Mouse (Mus musculus) neural tube, embryonic 14.5 days (tissue): ENCODE measurements around the gene Aatf. TPM values are rescaled to one million over a fixed set of nuclear protein-coding genes. Genes with fewer than 3 reads are reported as not detected.
A peak's percentile ranks its signal among the peaks of the same experiment; 100 is the strongest.

Source experiments
- ATAC-seq: fragments of 200-750 bp; cut with Nextera tagmentation; 2 replicates; pipeline ENCODE4 v1.8.0; 2017; ENCODE audit warnings: low read depth, mild to moderate bottlenecking, moderate TSS enrichment, moderate library complexity
- H3K27ac ChIP-seq: fragments of 300-500 bp; sonication (generic); 2 replicates; pipeline ENCODE4 v1.5.1; 2014; ENCODE audit warnings: low read depth, mild to moderate bottlenecking, control low read depth, low read length, moderate library complexity, mixed read lengths
- H3K27me3 ChIP-seq: fragments of 300-500 bp; sonication (generic); 2 replicates; pipeline ENCODE4 v1.6.1; 2014; ENCODE audit warnings: low read length; ENCODE audit not compliant: control insufficient read depth, insufficient read depth
- H3K36me3 ChIP-seq: fragments of 300-500 bp; sonication (generic); 2 replicates; pipeline ENCODE4 v1.6.1; 2014; ENCODE audit warnings: low read length, mixed read lengths; ENCODE audit not compliant: control insufficient read depth, insufficient read depth
- H3K4me1 ChIP-seq: fragments of 300-500 bp; sonication (generic); 2 replicates; pipeline ENCODE4 v1.6.1; 2014; ENCODE audit warnings: low read length; ENCODE audit not compliant: control insufficient read depth, insufficient read depth
- H3K4me2 ChIP-seq: fragments of 300-500 bp; sonication (generic); 2 replicates; pipeline ENCODE4 v1.6.1; 2014; ENCODE audit warnings: mild to moderate bottlenecking, low read depth, low read length, control low read depth
- H3K4me3 ChIP-seq: fragments of 300-500 bp; sonication (generic); 2 replicates; pipeline ENCODE4 v1.5.1; 2014; ENCODE audit warnings: low read depth, low read length, control low read depth, mixed read lengths
- H3K9ac ChIP-seq: fragments of 300-500 bp; sonication (generic); replicated peaks from 2 replicates; pipeline ENCODE4 v1.6.1; 2014; ENCODE audit warnings: low read depth, mild to moderate bottlenecking, control low read depth, low read length, mixed read lengths
- H3K9me3 ChIP-seq: fragments of 300-500 bp; sonication (generic); 2 replicates; pipeline ENCODE4 v1.6.1; 2016; ENCODE audit warnings: low read length; ENCODE audit not compliant: control insufficient read depth
- WGBS: fragments of 180-500 bp; shearing (Covaris S2); extraction: QIAGEN DNeasy Blood & Tissue Kit; methylation state at CpG from one replicate; pipeline ENCODE4 v1.1.7; 2014; 5-methylcytosine and 5-hydroxymethylcytosine counted together
- polyA plus RNA-seq: library from polyadenylated mRNA; unstranded; fragments of >200 nt; fragmentation: Nextera tagmentation; extraction: Ambion mirVana; gene quantifications from 2 replicates; pipeline ENCODE4 v1.2.1, GENCODE M21; 2014

Aatf gene
- polyA plus RNA-seq, 1 experiment from 2014 or later = 44.1 TPM

DNA sequence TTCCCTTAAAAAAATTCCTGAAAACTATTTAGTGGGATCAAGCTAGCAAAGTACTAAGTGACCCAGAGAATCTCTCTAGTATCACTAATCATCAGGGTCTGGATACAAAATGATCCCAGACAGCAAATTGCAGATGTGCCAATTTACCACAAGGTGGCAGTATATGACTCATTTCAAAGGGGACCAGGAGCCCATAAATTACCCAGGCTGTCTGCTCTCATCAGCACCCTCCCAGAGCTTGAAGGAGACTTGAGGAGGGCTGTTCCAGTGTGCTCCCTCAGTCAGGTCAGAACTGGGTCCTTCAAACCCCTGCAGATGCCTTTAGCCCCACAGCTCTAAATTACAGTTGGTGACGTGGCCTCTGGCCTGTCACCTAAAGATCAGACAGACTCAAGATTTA lies 83.7 kb downstream of the Aatf start:
- peak; percentile 79; the same call in 1 of the 2 replicates for ATAC-seq
- Histone ChIP-seq H3K27ac (peak overlapping the region; percentile 23; the same call in 1 of the 2 replicates), H3K4me1 (peaks cover 9% of the 10 kb centered on the region)

DNA sequence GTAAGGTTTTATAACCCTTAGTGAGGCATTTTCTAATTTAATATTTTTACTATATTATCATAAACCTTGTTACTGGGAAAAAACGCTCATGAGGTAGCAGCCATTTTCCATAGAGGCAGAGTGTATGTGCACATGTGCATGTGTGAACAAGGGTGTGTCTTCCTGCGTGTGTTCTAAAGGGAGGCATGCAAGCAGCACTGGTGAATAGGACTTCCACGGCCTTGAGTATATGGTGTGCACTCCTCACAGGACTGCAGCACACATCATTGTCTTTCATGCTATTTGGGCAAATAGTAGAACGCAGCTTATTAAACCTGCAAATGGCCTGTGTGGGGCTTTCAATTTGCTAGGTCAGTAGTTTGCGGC lies 86.7 kb downstream of the Aatf start:
- no peak overlapping the region for H3K9ac ChIP-seq
- no peak overlapping the region for H3K4me3 ChIP-seq
- H3K9me3 ChIP-seq = no peaks in the 10 kb centered on the region
- H3K4me2 ChIP-seq = no peak overlapping the region
- no peak overlapping the region for H3K27ac ChIP-seq
- ATAC-seq = no peak
- H3K36me3 ChIP-seq = no peaks in the 10 kb centered on the region
- H3K4me1 ChIP-seq = peaks cover 9% of the 10 kb centered on the region
- no peaks in the 10 kb centered on the region for H3K27me3 ChIP-seq
- 73% methylated on average over 5 of the region's 5 CpGs for whole genome bisulfite sequencing

More for the DNA sequence above, 83.7 kb downstream of the Aatf start:
- WGBS = 41% methylated on average over 1 of the region's 1 CpGs
- no peak overlapping the region for H3K4me3 ChIP-seq
- no peaks in the 10 kb centered on the region for H3K27me3 ChIP-seq
- no peaks in the 10 kb centered on the region for H3K9me3 ChIP-seq
- no peak overlapping the region for H3K9ac ChIP-seq
- no peaks in the 10 kb centered on the region for H3K36me3 ChIP-seq
- H3K4me2 ChIP-seq = no peak overlapping the region; the same call in 1 of the 2 replicates

DNA sequence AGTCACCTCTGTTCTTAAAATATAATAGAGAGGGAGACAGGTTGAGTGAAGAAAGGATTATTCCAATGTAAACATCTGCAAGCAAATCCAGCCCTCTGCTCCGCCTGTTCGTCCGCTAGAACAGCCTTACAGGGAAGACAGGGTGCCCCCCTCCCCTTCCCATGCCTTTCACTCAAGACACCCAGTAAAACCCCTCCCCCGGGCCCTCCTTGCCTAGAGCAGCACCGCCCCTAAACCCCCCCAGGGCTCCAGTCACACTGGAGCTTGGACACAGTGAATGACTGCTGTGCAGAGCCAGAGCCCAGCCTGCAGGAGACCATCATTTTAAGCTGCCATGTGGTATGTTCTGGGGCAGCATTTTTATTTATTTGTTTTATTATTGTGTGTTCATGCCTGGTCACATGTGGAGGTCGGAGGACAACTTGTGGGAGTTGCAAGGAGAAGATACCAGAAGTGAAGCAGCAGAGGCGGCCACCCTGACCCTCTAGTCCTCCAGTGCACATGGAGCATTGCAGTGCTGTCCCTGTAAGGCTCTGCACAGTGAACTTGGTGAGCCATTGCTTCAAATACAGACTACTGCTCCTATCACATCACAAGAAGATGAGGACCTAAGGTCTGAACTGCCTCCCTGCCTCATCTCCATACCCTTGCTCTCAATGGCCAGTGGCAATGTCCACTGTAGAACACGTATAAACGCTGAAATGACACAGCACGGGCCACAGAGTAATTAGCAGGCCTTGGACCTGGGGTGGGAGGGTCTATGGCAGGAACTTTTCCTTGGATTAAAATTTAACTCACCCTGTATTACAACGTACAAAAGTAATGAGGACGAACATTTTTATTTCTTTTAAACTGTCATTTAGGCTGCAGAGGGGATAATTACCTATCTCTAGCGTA lies 87.3 kb downstream of the Aatf start:
- Histone ChIP-seq H3K9me3 (no peaks in the 10 kb centered on the region), H3K36me3 (no peaks in the 10 kb centered on the region), H3K9ac (no peak overlapping the region), H3K27me3 (no peaks in the 10 kb centered on the region), H3K27ac (peak overlapping the region; percentile 52), H3K4me1 (peaks cover 9% of the 10 kb centered on the region), H3K4me3 (no peak overlapping the region), H3K4me2 (no peak overlapping the region)
- WGBS = 59% methylated on average over 13 of the region's 13 CpGs
- ATAC-seq = no peak; the same call in 1 of the 2 replicates

DNA sequence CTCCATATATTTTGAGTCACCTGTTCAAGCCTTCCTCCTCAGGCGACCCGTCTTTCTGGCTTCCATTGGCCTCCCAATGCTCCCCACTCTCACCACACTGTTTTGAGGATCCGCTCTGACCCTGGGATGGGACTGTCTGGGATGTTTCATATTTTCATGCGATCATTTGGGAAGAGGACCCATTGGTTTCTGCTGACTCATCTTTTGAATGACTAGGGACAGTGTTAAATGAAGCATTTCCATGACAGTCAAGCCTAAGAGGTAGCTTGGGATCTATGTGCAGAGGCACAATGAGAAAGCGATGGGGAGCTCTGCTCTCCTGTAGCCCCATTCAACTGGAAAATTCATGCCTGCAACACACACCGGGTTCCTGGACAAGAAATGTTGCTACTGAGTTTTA lies 92.5 kb downstream of the Aatf start:
- Histone ChIP-seq H3K36me3 (no peaks in the 10 kb centered on the region), H3K4me3 (no peak overlapping the region), H3K4me2 (no peak overlapping the region), H3K4me1 (peaks cover 1% of the 10 kb centered on the region), H3K9me3 (no peaks in the 10 kb centered on the region), H3K27ac (no peak overlapping the region), H3K9ac (no peak overlapping the region), H3K27me3 (no peaks in the 10 kb centered on the region)
- ATAC-seq = no peak
- 88% methylated on average over 6 of the region's 6 CpGs for WGBS

DNA sequence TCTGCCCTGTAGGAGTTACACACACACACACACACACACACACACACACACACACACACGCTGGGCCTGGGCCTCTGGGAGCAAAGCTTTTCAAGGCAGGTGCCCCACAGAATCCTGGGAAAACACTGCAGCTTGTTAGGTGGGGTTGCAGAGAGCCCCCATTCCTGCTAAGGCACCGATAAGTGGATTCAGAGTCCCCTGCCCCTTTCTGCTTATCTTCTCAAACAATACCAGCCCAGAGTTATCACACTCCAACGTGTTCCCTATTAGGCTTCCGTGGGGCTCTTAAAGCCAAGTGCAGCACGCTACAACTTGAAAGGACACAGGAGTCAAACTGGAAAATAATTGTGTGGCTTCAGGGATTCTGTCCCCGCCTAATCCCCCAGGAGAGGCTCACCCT lies 100.2 kb downstream of the Aatf start:
- Histone ChIP-seq H3K36me3 (no peaks in the 10 kb centered on the region), H3K9me3 (no peaks in the 10 kb centered on the region), H3K4me3 (no peak overlapping the region), H3K9ac (no peak overlapping the region), H3K4me2 (no peak overlapping the region), H3K27me3 (no peaks in the 10 kb centered on the region), H3K27ac (no peak overlapping the region), H3K4me1 (no peaks in the 10 kb centered on the region)
- ATAC-seq = no peak
- 79% methylated on average over 6 of the region's 6 CpGs for whole genome bisulfite sequencing

DNA sequence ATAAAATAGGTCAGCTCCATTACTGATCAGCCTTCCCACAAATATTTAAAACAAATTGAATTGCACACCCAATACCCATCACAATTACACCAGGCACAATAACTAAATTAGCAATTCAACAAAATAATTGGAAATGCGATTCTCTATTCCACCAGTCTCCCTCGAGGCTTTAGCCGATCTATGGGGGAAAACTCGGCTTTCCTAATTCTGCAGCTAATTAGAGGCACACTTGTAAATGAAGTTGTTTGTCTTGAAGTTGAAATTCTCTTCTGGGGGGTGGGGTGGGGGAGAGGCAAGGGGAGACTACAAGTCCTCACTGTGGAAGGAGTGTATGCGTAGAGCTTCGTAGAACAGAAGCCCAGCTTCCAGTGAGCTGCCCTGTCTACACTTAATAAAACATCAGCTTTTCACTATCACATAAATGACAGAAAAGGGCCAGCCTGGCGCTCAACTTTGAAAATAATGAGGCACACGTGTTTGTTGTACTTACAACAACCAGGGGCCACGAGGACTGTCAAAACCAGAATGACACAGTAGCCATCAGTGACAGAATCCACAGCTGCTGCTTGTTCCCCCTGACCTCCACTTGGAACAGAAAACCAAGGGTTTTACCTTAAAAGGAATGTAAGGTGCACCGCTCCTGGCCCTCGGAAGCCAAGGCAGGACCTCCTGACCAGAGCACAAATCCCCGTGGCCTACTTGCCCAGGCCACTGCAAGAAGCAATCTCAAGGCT lies 101.0 kb downstream of the Aatf start:
- Histone ChIP-seq H3K4me1 (no peaks in the 10 kb centered on the region), H3K27me3 (no peaks in the 10 kb centered on the region), H3K36me3 (no peaks in the 10 kb centered on the region), H3K4me2 (no peak overlapping the region), H3K4me3 (no peak overlapping the region), H3K9ac (no peak overlapping the region), H3K27ac (peak overlapping the region; percentile 57; the same call in 1 of the 2 replicates), H3K9me3 (no peaks in the 10 kb centered on the region)
- ATAC-seq = no peak
- WGBS = 55% methylated on average over 12 of the region's 12 CpGs

DNA sequence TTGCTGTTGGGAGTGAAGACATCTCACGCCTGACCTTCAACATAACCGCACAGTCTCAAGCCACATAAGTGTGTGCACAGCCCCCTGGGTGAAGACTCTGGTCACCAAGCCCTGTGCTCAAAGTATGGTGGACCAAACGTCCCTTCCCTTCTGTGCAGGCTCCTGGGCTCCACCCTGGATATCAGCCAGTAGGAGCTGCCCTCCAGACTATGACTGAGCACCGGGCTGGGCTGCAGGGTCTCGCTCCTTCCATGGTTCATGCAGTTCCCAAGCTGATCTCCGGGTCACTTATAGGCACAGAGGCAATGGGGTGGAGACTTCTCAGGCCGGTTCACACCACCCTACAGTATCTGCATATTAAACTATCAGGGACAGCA lies 101.7 kb downstream of the Aatf start:
- Histone ChIP-seq H3K9me3 (no peaks in the 10 kb centered on the region), H3K27me3 (no peaks in the 10 kb centered on the region), H3K4me1 (no peaks in the 10 kb centered on the region), H3K36me3 (no peaks in the 10 kb centered on the region), H3K27ac (0 out of 2 replicates have a peak overlapping the region, but pooled peaks have one; percentile 4), H3K9ac (no peak overlapping the region), H3K4me3 (no peak overlapping the region), H3K4me2 (no peak overlapping the region)
- ATAC-seq = no peak
- WGBS = 55% methylated on average over 7 of the region's 7 CpGs

DNA sequence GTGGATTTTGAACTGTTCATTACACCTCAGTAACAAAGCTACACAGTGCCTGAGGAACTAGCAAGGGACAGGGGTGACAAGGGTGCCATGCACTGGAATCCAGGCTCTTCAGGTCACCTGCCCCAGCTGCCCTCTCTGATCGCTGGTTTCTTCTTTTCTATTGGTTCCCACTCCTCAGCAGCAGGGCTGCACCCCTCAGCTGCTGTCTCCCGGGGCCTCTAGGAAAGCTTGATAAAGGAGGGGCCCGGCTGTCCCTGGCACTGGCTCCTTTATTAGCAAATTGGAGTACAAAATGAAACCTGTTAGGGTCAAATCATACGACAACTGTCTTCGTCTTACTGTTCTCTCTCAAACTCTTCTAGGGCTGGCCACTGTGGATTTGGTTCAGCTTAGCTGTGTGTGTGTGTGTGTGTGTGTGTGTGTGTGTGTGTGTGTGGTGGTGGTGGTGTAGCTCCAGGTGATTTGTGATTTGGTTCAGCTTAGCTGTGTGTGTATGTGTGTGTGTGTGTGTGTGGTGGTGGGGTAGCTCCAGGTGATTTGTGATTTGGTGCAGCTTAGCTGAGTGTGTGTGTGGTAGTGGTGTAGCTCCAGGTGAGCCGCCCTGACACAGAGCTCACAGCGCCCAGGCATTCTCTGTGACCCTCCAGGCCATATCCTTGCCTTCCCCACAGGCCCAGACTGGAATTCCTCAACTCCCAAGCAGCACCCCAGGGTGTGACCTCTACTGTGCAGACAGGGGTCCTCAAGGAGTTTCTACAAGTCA lies 102.3 kb downstream of the Aatf start:
- H3K4me2 ChIP-seq = no peak overlapping the region
- ATAC-seq = no peak
- H3K27ac ChIP-seq = 0 out of 2 replicates have a peak overlapping the region, but pooled peaks have one; percentile 4
- H3K4me3 ChIP-seq = no peak overlapping the region
- no peaks in the 10 kb centered on the region for H3K9me3 ChIP-seq
- no peaks in the 10 kb centered on the region for H3K36me3 ChIP-seq
- no peak overlapping the region for H3K9ac ChIP-seq
- no peaks in the 10 kb centered on the region for H3K4me1 ChIP-seq
- no peaks in the 10 kb centered on the region for H3K27me3 ChIP-seq
- WGBS = 64% methylated on average over 7 of the region's 7 CpGs
